8 mouse cellular contexts compared by ENCODE assay signal in the genomic region with DNA sequence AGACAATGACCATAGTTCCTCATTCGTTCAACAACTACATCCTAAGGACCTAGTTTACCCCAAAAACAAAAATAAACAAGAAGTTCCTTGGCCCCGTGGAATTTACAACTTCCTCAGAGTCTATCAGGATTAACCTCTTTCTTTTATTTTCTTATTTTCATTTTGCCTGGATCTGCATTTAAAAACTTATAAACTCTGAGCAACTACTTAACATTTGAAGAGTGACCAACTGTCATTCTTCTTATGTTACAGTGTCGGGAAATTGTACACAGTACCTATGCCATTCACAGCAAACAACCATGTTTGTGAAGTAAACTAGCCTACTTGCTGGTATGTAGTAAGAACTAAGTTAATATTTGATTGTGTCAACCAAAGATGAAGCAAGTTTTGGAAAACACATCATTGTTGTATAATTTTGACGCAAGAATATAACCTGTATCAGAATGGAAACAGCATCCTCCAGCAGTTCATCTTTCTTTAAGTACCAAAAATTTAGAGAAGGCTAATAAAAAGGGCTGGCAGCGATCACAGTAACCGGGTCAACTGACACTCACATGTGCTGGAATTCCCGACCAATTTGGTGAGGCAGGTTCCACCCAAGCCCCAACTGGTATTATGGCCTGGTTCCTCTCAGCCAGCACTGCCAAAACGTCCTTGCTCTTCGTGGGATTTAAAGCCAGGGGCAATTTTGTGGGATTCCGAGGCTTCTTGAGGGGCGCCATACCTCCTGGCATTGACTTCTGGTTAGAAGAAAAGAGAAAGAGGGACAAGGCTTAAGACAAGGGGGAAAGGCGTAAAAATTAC. TPM values are rescaled to one million over a fixed set of nuclear protein-coding genes. Genes with fewer than 3 reads are reported as not detected.
A peak's percentile ranks its signal among the peaks of the same experiment; 100 is the strongest.
DNase-seq lines count a peak whose midpoint lies in the region; ATAC-seq and TF ChIP-seq lines count a peak whose summit lies in the region.

No protein-coding gene starts in this region.

- no peak for TF ChIP-seq CTCF in gastrocnemius, adult 2 months (IDR thresholded peaks at IDR 0.05)
- no peak for TF ChIP-seq CTCF in MEL (IDR thresholded peaks at IDR 0.05 in 2 of 3, conservative IDR thresholded peaks at IDR 0.05 in 1 of 3; ENCODE audit: control insufficient read depth in 1 of 3, insufficient read depth in 1 of 3, low read depth in 2 of 3, low read length in 3 of 3, poor library complexity in 1 of 3, severe bottlenecking in 1 of 3)
- no peak for TF ChIP-seq CTCF in midbrain, postnatal 0 days (IDR thresholded peaks at IDR 0.05)

- H3K4me3 ChIP-seq in gastrocnemius, adult 2 months: peak overlapping the region; percentile 91
- peak overlapping the region; percentile 80 to 84 for H3K4me3 ChIP-seq in MEL (ENCODE audit: control insufficient read depth in 1 of 2, insufficient read depth in 1 of 2, low read depth in 2 of 2, low read length in 2 of 2)
- H3K4me3 ChIP-seq in forebrain, embryonic 10.5 days: peak overlapping the region; percentile 63
- peak overlapping the region; percentile 75 for H3K4me3 ChIP-seq in intestine, embryonic 16.5 days (ENCODE audit: low read length)
- H3K4me3 ChIP-seq in midbrain, postnatal 0 days (ENCODE audit: low read depth, low read length): peak overlapping the region; percentile 79

- no peaks in the 10 kb centered on the region for H3K27me3 ChIP-seq in MEL (ENCODE audit: control insufficient read depth in 1 of 2, insufficient read depth in 2 of 2, low read length in 2 of 2)
- H3K27me3 ChIP-seq in forebrain, embryonic 10.5 days (ENCODE audit: poor library complexity, severe bottlenecking): peaks cover 3% of the 10 kb centered on the region; the same call in 1 of the 2 replicates
- no peaks in the 10 kb centered on the region for H3K27me3 ChIP-seq in intestine, embryonic 16.5 days (replicated peaks; ENCODE audit: control insufficient read depth, insufficient read depth, low read length)
- no peaks in the 10 kb centered on the region for H3K27me3 ChIP-seq in midbrain, postnatal 0 days (ENCODE audit: insufficient read depth, low read length)

- peak; percentile 7 for ATAC-seq in intestine, embryonic 16.5 days
- ATAC-seq in midbrain, postnatal 0 days (ENCODE audit: low FRiP score): 0 out of 2 replicates have a peak, but pooled peaks have one; percentile 2

- WGBS in forebrain, embryonic 10.5 days: 31% methylated on average over 12 of the region's 12 CpGs
- WGBS in intestine, embryonic 16.5 days: 16% methylated on average over 12 of the region's 12 CpGs
- 23% methylated on average over 12 of the region's 12 CpGs for WGBS in midbrain, postnatal 0 days

- peak overlapping the region; percentile 84 for H3K4me2 ChIP-seq in intestine, embryonic 16.5 days (ENCODE audit: low read depth, low read length)
- peak overlapping the region; percentile 87 for H3K4me2 ChIP-seq in midbrain, postnatal 0 days (ENCODE audit: low read depth, low read length, poor library complexity, severe bottlenecking)

- no peak for DNase-seq in gastrocnemius, adult 2 months
- DNase-seq in gastrocnemius, postnatal 25 days: no peak
- peak; percentile 69 for DNase-seq in MEL (ENCODE audit: low read depth, low spot score)
- peak; percentile 41 for DNase-seq in forebrain, embryonic 10.5 days (ENCODE audit: extremely low spot score, low spot score)
- no peak for DNase-seq in midbrain, postnatal 0 days (ENCODE audit: low spot score)
- DNase-seq in frontal cortex, postnatal 25 days (ENCODE audit: low spot score in 2 of 2): no peak
- DNase-seq in ovary, postnatal 36 days (ENCODE audit: low spot score): no peak

- no peak for TF ChIP-seq RAD21 in MEL (IDR thresholded peaks at IDR 0.05; ENCODE audit: low read depth, low read length)

- no peaks in the 10 kb centered on the region for H3K9me3 ChIP-seq in MEL (replicated peaks; ENCODE audit: insufficient read depth, low read length)
- H3K9me3 ChIP-seq in forebrain, embryonic 10.5 days: no peaks in the 10 kb centered on the region
- no peaks in the 10 kb centered on the region for H3K9me3 ChIP-seq in intestine, embryonic 16.5 days (ENCODE audit: control insufficient read depth, low read length)
- no peaks in the 10 kb centered on the region for H3K9me3 ChIP-seq in midbrain, postnatal 0 days (ENCODE audit: low read length)

- H3K4me1 ChIP-seq in MEL (ENCODE audit: control insufficient read depth in 1 of 2, insufficient read depth in 2 of 2, low read length in 2 of 2): peaks cover 9 to 14% of the 10 kb centered on the region in 2 experiments; a peak in 3 of 4 replicates
- H3K4me1 ChIP-seq in forebrain, embryonic 10.5 days: peaks cover 17% of the 10 kb centered on the region
- H3K4me1 ChIP-seq in intestine, embryonic 16.5 days (ENCODE audit: control insufficient read depth, insufficient read depth, low read length): peaks cover 5% of the 10 kb centered on the region; the same call in 1 of the 2 replicates
- H3K4me1 ChIP-seq in midbrain, postnatal 0 days (ENCODE audit: insufficient read depth, low read length): peaks cover 5% of the 10 kb centered on the region; the same call in 1 of the 2 replicates

- H3K27ac ChIP-seq in gastrocnemius, adult 2 months: peak overlapping the region; percentile 91
- peak overlapping the region; percentile 83 for H3K27ac ChIP-seq in MEL (ENCODE audit: control insufficient read depth, low read depth, low read length)
- H3K27ac ChIP-seq in forebrain, embryonic 10.5 days: peak overlapping the region; percentile 93
- H3K27ac ChIP-seq in intestine, embryonic 16.5 days (ENCODE audit: low read length): peak overlapping the region; percentile 92
- H3K27ac ChIP-seq in midbrain, postnatal 0 days (ENCODE audit: low read depth, low read length): peak overlapping the region; percentile 87

- H3K9ac ChIP-seq in MEL (ENCODE audit: control insufficient read depth, low read depth, low read length, poor library complexity, severe bottlenecking): peak overlapping the region; percentile 93
- H3K9ac ChIP-seq in intestine, embryonic 16.5 days (ENCODE audit: low read depth, low read length): peak overlapping the region; percentile 88
- H3K9ac ChIP-seq in midbrain, postnatal 0 days (replicated peaks; ENCODE audit: low read length, poor library complexity, severe bottlenecking): peak overlapping the region; percentile 79

- peaks cover 10% of the 10 kb centered on the region; the same call in 1 of the 2 replicates for H3K79me2 ChIP-seq in MEL (ENCODE audit: control insufficient read depth, insufficient read depth, low read length, poor library complexity)

- peaks cover 0 to 29% of the 10 kb centered on the region in 2 experiments; a peak in 3 of 4 replicates for H3K36me3 ChIP-seq in MEL (ENCODE audit: control insufficient read depth in 1 of 2, insufficient read depth in 2 of 2, low read length in 2 of 2)
- H3K36me3 ChIP-seq in forebrain, embryonic 10.5 days (replicated peaks): peaks cover 17% of the 10 kb centered on the region
- no peaks in the 10 kb centered on the region for H3K36me3 ChIP-seq in intestine, embryonic 16.5 days (ENCODE audit: control insufficient read depth, insufficient read depth, low read length)
- H3K36me3 ChIP-seq in midbrain, postnatal 0 days (ENCODE audit: insufficient read depth, low read length): no peaks in the 10 kb centered on the region

- TF ChIP-seq POLR2A in MEL (IDR thresholded peaks at IDR 0.05; ENCODE audit: control insufficient read depth in 1 of 2, insufficient read depth in 1 of 2, low read depth in 1 of 2, low read length in 2 of 2, poor library complexity in 1 of 2): no peak

- TF ChIP-seq EP300 in MEL (IDR thresholded peaks at IDR 0.05; ENCODE audit: low read depth in 1 of 2, low read length in 2 of 2): no peak

- intact Hi-C loops in gastrocnemius, adult 2 months (cut with DNase I): no loop called here

TF ChIP-seq in MEL, 35 proteins besides CTCF, POLR2A, EP300 and RAD21 (continues in another document):
- TF ChIP-seq RCOR1 (IDR thresholded peaks at IDR 0.05; ENCODE audit: low read depth, low read length): no peak
- 0 out of 2 replicates have a peak, but pooled peaks have one; percentile 17 for TF ChIP-seq TBP (IDR thresholded peaks at IDR 0.05; ENCODE audit: low read depth, low read length)
- 0 out of 2 replicates have a peak, but pooled peaks have one; percentile 45 for TF ChIP-seq MYC (IDR thresholded peaks at IDR 0.05; ENCODE audit: low read depth, low read length)

RNA-seq across cellular contexts. Expression of gene Ccdc15, which starts 0.8 kb away (rescaled TPM):
- total RNA-seq in gastrocnemius, adult 2 months (2021): 1 to 10 TPM; 1.7 to 1.8 TPM
- total RNA-seq in gastrocnemius, postnatal 25 days (2021): 1 to 10 TPM; 1.2 to 1.3 TPM
- 3.7 and 4.3 TPM in 2 replicates for total RNA-seq in MEL (2012; rRNA removed)
- 1 to 10 TPM in 1 of 2 experiments, not detected in 1; 4.0 TPM for polyA plus RNA-seq in MEL (2012; ENCODE audit: insufficient read depth in 1 of 2, insufficient read length in 2 of 2, low read depth in 1 of 2, low replicate concordance in 2 of 2, missing spikeins in 1 of 2)
- 12.6 and 13.4 TPM in 2 replicates for polyA plus RNA-seq in forebrain, embryonic 10.5 days (2016; fragmentation: Nextera tagmentation; extraction: Ambion mirVana)
- polyA plus RNA-seq in intestine, embryonic 16.5 days (2015; fragmentation: Nextera tagmentation; extraction: Ambion mirVana): 3.8 and 4.3 TPM in 2 replicates
- 5.0 and 5.4 TPM in 2 replicates for total RNA-seq in midbrain, postnatal 0 days (2014; rRNA removed)
- 6.8 and 8.6 TPM in 2 replicates for polyA plus RNA-seq in midbrain, postnatal 0 days (2015; fragmentation: Nextera tagmentation; extraction: Ambion mirVana)

RNA-seq across cellular contexts. Expression of gene Hepacam, which starts 19.8 kb away (rescaled TPM):
- under 1 TPM in 1 of 2 experiments, not detected in 1; 0.20 TPM for total RNA-seq in gastrocnemius, adult 2 months (2021)
- total RNA-seq in gastrocnemius, postnatal 25 days (2021): under 1 TPM; 0.13 to 0.33 TPM
- total RNA-seq in MEL (2012; rRNA removed): 0.04 TPM in 1 of 2 replicates, not detected in the other
- under 1 TPM in 1 of 2 experiments, not detected in 1; 0.01 TPM for polyA plus RNA-seq in MEL (2012; ENCODE audit: insufficient read depth in 1 of 2, insufficient read length in 2 of 2, low read depth in 1 of 2, low replicate concordance in 2 of 2, missing spikeins in 1 of 2)
- 0.07 TPM in 1 of 2 replicates, not detected in the other for polyA plus RNA-seq in forebrain, embryonic 10.5 days (2016; fragmentation: Nextera tagmentation; extraction: Ambion mirVana)
- 0.05 and 0.09 TPM in 2 replicates for polyA plus RNA-seq in intestine, embryonic 16.5 days (2015; fragmentation: Nextera tagmentation; extraction: Ambion mirVana)
- total RNA-seq in midbrain, postnatal 0 days (2014; rRNA removed): 35.7 and 37.1 TPM in 2 replicates
- 49.9 and 58.1 TPM in 2 replicates for polyA plus RNA-seq in midbrain, postnatal 0 days (2015; fragmentation: Nextera tagmentation; extraction: Ambion mirVana)

RNA-seq across cellular contexts. Expression of gene Robo4, which starts 54.3 kb away (rescaled TPM):
- total RNA-seq in gastrocnemius, adult 2 months (2021): 10 to 100 TPM in 1 of 2 experiments, 1 to 10 TPM in 1; 8.6 to 10.6 TPM
- total RNA-seq in gastrocnemius, postnatal 25 days (2021): 1 to 10 TPM; 7.6 to 9.7 TPM
- total RNA-seq in MEL (2012; rRNA removed): not detected in 2 replicates
- polyA plus RNA-seq in MEL (2012; ENCODE audit: insufficient read depth in 1 of 2, insufficient read length in 2 of 2, low read depth in 1 of 2, low replicate concordance in 2 of 2, missing spikeins in 1 of 2): not detected
- 4.8 and 6.8 TPM in 2 replicates for polyA plus RNA-seq in forebrain, embryonic 10.5 days (2016; fragmentation: Nextera tagmentation; extraction: Ambion mirVana)
- 11.7 and 13.9 TPM in 2 replicates for polyA plus RNA-seq in intestine, embryonic 16.5 days (2015; fragmentation: Nextera tagmentation; extraction: Ambion mirVana)
- 10.1 and 12.6 TPM in 2 replicates for total RNA-seq in midbrain, postnatal 0 days (2014; rRNA removed)
- polyA plus RNA-seq in midbrain, postnatal 0 days (2015; fragmentation: Nextera tagmentation; extraction: Ambion mirVana): 3.6 and 4.0 TPM in 2 replicates

Comparison
In these comparisons a context has a peak if more than half of its experiments do, and no peak if none do; other contexts are left out.
1. DNase-seq: peak in MEL (single experiment) and forebrain, embryonic 10.5 days (single experiment); none in gastrocnemius, adult 2 months (single experiment), gastrocnemius, postnatal 25 days (single experiment), midbrain, postnatal 0 days (single experiment), frontal cortex, postnatal 25 days (0 of 2) and ovary, postnatal 36 days (single experiment).
2. RNA of gene Hepacam, which starts 19.8 kb away (total RNA-seq): 35.7 to 37.1 TPM in midbrain, postnatal 0 days; 0.13 to 0.33 TPM in gastrocnemius, postnatal 25 days, 0.20 TPM in gastrocnemius, adult 2 months and 0.04 TPM in MEL; every median in the first group is over 10 times any median in the second.
3. Peak in every context shown above with its lines, with median percentiles within 50 percentile points of each other: H3K27ac ChIP-seq, H3K4me3 ChIP-seq and H3K9ac ChIP-seq.